In genomic region chr12:73412500-73412899, GRCm38 (mm10) we compare ENCODE assay signal across 24 mouse cellular contexts.
"Had no signal": no experiment of that assay in that cellular context is flagged by ENCODE, and none has a peak within 500 bp of the region (broad histone marks: within the 10 kb centered on the region; RNA-seq: fewer than 3 reads in every experiment).

No protein-coding gene starts in this region.

- H3K27me3 ChIP-seq: heart, embryonic 12.5 days; hindbrain, embryonic 13.5 days; hindbrain, embryonic 15.5 days; kidney, embryonic 15.5 days; liver, embryonic 13.5 days had no signal

- H3K4me1 ChIP-seq: heart, embryonic 12.5 days; liver, embryonic 13.5 days had no signal

- DNase-seq: gastrocnemius, postnatal 14 days; gastrocnemius, postnatal 36 days; heart, adult 18-20 months; heart, postnatal 14 days; heart, postnatal 36 days; kidney, adult 11 months; kidney, adult 2 months; kidney, adult 9 months; kidney, postnatal 25 days; layer of hippocampus, adult 9-11 months; layer of hippocampus, postnatal 36 days; left cerebral cortex, postnatal 4 days; liver; liver, embryonic 13.5 days had no signal

- H3K9ac ChIP-seq: heart, embryonic 12.5 days; hindbrain, embryonic 13.5 days; hindbrain, embryonic 15.5 days; kidney, embryonic 15.5 days; limb, embryonic 12.5 days; liver, embryonic 13.5 days had no signal

- H3K36me3 ChIP-seq: heart, embryonic 10.5 days; heart, embryonic 12.5 days; hindbrain, embryonic 13.5 days; hindbrain, embryonic 15.5 days; kidney, embryonic 15.5 days; limb, embryonic 12.5 days; liver, embryonic 13.5 days had no signal

- ATAC-seq: hindbrain, postnatal 0 days; intestine, embryonic 16.5 days had no signal

- H3K4me3 ChIP-seq: heart, embryonic 10.5 days; heart, embryonic 12.5 days; hindbrain, embryonic 13.5 days; hindbrain, embryonic 15.5 days; kidney, embryonic 15.5 days; limb, embryonic 12.5 days; liver, embryonic 13.5 days had no signal

- H3K9me3 ChIP-seq: heart, embryonic 10.5 days; heart, embryonic 12.5 days; hindbrain, embryonic 13.5 days; hindbrain, embryonic 15.5 days; kidney, embryonic 15.5 days; limb, embryonic 12.5 days; liver, embryonic 13.5 days had no signal

- H3K4me2 ChIP-seq: heart, embryonic 12.5 days; liver, embryonic 11.5 days; liver, embryonic 13.5 days had no signal

- H3K27ac ChIP-seq: heart, embryonic 10.5 days; hindbrain, embryonic 15.5 days; hindbrain, postnatal 0 days; kidney, embryonic 15.5 days; kidney, postnatal 0 days; limb, embryonic 12.5 days; liver, embryonic 13.5 days had no signal
